Mouse (Mus musculus): ENCODE results near the gene Odf2l.

The Odf2l gene

DNA sequence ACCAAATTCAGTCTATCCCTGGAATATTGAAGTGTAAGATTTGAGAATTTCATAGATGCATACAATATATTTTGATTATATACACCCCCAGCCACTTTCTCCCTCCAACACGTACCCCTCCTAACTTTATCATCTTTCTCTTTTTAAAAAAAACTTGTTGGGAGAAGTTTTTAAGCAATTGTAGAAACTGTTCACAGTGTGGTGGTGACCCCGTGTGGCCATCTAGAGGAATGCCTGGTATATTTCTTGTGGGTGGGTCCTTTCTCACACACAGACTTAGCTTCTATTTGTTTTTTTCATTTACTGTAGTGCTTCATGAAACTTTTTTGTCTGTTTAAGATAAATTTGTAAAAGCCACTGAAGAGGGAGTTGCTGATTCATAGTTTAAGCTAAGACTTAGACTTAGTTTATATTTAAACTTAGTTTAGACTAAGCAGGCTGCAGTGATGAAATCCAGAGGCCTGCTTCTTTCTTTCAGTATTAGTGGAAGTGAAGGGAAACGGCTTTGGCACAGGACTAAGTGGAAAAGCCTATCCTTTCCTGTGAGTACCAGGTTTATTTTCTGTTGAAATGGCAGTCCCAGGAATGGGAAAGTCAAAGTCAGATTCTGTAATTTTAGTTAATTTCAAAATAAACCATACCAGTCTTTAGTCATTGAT, 13.0 kb downstream of the Odf2l start:
- DNase-seq (ENCODE audit: extremely low read depth, low read depth, low spot score): no peak

- no peak for DNase-seq (ENCODE audit: extremely low read depth, low read depth, low spot score)
These were observed 21.8 kb downstream of the Odf2l start for GRCm38 (mm10) chr3:145140236-145140635.

DNA sequence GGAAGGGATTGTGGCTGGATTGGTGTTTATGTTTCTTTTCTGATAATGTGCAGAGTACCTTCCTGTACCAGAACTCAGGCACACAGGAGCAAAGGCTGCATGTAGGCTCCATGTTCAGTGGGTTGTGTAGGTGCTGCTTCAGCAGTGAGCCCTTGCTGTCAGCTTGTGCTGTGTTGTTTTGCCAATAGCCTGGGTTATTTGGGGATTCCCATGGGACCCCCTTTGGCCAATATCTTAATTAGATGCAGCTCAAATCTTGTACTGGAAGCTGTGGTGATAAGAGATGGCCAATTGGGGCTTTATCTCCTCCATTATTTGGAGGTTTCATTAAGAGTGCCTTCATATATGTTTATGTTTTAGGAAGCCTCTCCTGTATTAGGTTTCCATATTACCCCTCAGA, 24.5 kb downstream of the Odf2l start:
- no peak for DNase-seq (ENCODE audit: extremely low read depth, low read depth, low spot score)

DNA sequence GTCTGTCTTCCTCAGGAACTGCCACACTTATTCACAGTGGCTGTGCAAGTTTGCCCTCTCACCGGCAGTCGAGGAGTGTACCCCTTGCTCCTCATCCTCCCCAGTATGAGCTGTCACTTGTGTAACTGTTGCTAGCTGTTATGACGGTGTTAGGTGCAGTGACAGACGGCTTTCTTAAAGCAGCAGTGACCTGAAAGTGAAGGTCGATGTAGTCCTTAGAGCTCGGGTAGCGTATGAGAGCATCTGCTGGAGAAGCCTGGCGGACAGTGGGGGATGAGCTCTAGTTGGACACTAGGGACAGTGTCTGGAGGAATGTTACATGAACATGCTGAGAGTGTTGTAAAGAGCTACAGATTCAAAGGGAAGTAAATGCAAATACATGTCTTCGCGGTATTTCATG, 25.5 kb downstream of the Odf2l start:
- DNase-seq (ENCODE audit: extremely low read depth, low read depth, low spot score): no peak

GRCm38 (mm10) chr3:145146871-145147270, 28.5 kb downstream of the Odf2l start:
- DNase-seq (ENCODE audit: extremely low read depth, low read depth, low spot score): no peak

DNA sequence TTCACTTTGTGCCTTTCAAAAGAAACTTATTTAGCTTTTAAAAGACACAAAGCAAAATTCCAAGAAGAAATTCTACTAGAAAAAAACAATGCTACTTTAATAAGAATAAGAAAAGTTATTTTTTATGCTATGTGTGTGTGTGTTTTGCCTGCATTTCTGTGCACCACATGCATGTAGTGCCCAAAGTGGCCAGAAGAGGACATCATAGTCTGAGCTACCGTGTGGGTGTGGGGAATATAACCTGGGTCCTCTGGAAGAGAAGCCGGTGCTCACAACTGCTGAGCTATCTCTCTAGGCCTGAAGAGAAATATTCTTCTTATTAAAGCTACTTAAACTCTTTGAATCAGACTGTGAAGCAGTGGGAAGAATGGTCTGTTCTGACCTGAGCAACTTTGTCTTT, 29.1 kb downstream of the Odf2l start:
- no peak for DNase-seq (ENCODE audit: extremely low read depth, low read depth, low spot score)

GRCm38 (mm10) chr3:145147952-145148351, 29.6 kb downstream of the Odf2l start:
- DNase-seq (ENCODE audit: extremely low read depth, low read depth, low spot score): peak; percentile 71

DNA sequence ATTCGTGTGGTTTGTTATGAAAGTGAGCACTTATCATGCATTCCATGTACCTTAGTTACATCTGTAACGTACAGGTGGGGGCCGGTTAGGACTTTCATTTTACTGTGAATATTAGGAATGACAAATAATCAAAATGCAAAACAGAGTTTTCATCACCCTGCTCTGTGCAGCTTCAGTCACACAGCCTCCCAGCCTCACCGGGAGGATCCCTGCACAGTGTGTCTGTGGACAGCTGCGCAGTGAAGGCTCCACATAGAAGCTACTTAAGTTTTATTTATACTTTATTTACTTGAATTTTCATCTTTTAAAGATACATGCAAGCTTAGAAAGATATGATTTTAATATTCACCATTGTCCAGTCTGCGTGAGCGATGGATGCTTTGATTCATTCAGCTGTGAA, 32.7 kb downstream of the Odf2l start:
- no peak for DNase-seq (ENCODE audit: extremely low read depth, low read depth, low spot score)

GRCm38 (mm10) chr3:145151933-145152332, 33.5 kb downstream of the Odf2l start:
- DNase-seq (ENCODE audit: extremely low read depth, low read depth, low spot score): no peak

- DNase-seq (ENCODE audit: extremely low read depth, low read depth, low spot score): no peak
These were observed 38.5 kb downstream of the Odf2l start for GRCm38 (mm10) chr3:145156883-145157282.

GRCm38 (mm10) chr3:145158441-145158840, 40.1 kb downstream of the Odf2l start:
- DNase-seq (ENCODE audit: extremely low read depth, low read depth, low spot score): no peak

DNA sequence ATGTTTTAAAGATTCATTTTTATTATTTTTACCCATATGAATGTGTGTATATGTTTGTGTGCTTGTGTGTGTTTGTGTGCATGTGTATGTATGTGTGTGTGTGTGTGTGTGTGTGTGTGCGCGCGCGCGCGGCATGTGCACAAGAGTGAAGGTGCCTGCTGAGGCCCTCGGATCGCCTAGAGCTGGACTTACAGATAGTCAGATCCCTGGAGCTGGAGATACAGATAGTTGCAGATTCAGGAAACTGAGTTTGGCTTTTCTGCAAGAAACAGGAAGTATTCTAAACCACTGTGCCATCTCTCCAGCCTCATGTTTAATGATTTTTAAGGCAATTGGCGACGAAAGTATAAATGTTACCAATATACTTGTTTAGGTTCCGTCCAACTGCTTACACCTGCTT, 48.4 kb downstream of the Odf2l start:
- no peak for DNase-seq (ENCODE audit: extremely low read depth, low read depth, low spot score)

GRCm38 (mm10) chr3:145167766-145168165, 49.4 kb downstream of the Odf2l start:
- no peak for DNase-seq (ENCODE audit: extremely low read depth, low read depth, low spot score)

GRCm38 (mm10) chr3:145168844-145169696, 50.7 kb downstream of the Odf2l start:
- DNase-seq (ENCODE audit: extremely low read depth, low read depth, low spot score): no peak

DNA sequence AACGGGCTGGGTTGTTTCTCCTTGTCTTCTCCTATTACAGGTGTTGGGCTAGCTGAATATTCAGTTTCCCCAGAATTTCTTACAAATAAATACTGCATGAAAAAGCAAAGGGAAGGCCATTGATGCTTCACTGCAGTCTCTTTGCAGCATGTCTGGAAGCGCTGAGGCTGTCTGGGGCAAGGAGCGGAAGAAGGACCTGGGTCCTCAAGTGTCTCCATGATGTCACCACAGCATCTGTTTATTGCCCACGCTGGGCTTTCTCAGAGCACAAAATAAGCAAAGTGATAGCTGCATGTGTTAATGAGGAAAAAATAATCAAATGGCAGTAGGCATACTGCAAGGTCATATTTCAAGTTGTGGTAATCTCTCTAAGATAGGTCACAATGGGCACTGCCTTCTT, 51.6 kb downstream of the Odf2l start:
- no peak for DNase-seq (ENCODE audit: extremely low read depth, low read depth, low spot score)

DNA sequence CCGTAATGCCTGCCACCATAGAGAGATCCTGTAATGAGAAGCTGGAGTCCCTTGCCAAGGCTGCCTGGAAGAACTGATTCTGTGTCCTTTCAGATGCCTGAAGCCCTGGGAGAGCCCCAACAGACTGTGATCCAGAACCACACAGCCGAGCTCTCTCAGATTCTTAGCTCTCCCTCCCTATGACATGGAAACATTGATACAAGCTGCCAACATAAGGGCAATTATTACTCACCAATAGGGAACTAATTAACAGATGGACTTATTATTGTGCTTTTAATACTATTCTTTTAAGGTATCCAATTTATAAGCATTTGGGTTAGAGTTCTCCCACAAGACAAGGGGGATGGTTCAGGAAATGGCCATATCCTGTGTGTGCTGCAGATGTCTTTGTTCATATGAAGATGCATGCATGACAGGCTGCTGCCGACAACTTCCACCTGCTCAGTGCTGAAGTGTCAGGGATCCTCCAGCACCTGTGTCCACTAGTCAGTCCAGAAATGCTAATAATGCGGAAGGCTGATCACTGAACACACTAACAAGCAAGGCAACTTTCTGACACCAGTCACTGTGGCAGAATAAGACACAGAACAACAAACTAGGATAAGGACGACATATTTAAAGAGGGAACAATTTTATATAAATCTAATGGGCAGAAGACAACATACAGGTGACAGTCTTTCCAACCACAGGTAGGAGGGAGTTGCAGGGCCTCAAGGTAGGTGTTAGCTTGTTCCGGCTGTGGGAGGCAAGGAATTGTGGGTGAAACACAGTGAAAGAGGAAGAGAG, 52.4 kb downstream of the Odf2l start:
- DNase-seq (ENCODE audit: extremely low read depth, low read depth, low spot score): no peak

DNA sequence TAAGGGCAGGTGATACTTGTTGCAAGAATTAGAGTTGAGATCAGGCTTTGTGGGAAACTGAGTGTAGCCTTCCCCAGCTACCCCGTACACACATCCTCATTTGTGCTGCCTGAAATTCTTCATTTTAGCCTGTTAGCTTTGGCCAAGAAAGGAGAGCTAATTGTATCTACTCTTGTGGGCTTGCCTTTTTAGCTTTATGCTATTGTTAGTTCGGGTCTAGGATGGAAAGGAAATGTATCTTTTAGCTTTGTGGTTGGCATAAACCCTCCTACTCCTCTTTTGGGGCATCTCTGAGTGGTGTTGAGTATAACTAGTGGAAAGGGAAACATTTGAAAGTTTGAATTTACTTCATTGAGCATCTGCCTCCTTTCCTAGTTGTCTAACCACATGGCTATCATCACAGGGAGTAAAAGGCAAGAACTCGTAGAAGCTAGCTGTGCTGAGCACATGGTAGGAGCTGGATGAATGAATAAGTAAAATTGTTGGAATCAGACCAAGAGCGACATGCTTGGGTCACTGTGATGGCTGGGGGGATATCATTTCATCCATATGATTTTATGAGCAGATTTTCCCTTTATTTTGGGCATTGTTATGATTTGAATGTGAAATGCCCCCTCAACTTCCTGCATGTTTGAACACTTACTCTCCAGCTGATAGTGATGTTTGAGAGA, 53.1 kb downstream of the Odf2l start:
- DNase-seq (ENCODE audit: extremely low read depth, low read depth, low spot score): no peak

- no peak for DNase-seq (ENCODE audit: extremely low read depth, low read depth, low spot score)
These were observed 66.3 kb downstream of the Odf2l start for GRCm38 (mm10) chr3:145184645-145185044.

- DNase-seq (ENCODE audit: extremely low read depth, low read depth, low spot score): no peak
These were observed 73.6 kb downstream of the Odf2l start for GRCm38 (mm10) chr3:145191972-145192371.

- no peak for DNase-seq (ENCODE audit: extremely low read depth, low read depth, low spot score)
These were observed 77.0 kb downstream of the Odf2l start for GRCm38 (mm10) chr3:145195240-145195923.

- no peak for DNase-seq (ENCODE audit: extremely low read depth, low read depth, low spot score)
These were observed 79.7 kb downstream of the Odf2l start for GRCm38 (mm10) chr3:145198050-145198449.
